Mouse (Mus musculus): ENCODE results near the gene Minar1. TPM values are rescaled to one million over a fixed set of nuclear protein-coding genes. Genes with fewer than 3 reads are reported as not detected.

Minar1 gene
- total RNA-seq, 1 experiment from 2014 or later = not detected

Other genes with a start within 250 kb of the Minar1 start
- gene Tmed3, start 81.9 kb upstream of the Minar1 start, total RNA-seq (2017) = 98.8 and 113 TPM in 2 replicates
- not detected in 2 replicates for gene Ankrd34c, start 115.3 kb upstream of the Minar1 start, total RNA-seq (2017)